Mouse (Mus musculus): ENCODE measurements around the gene Cdk13.
A peak's percentile ranks its signal among the peaks of the same experiment; 100 is the strongest.

The Cdk13 gene

GRCm38 (mm10) chr13:17804909-17805613, at the start of gene Cdk13:
TSS of gene Cdk13 (minus strand) at chr13:17805097.
- DNase-seq (ENCODE audit: low spot score): peak; percentile 100

DNA sequence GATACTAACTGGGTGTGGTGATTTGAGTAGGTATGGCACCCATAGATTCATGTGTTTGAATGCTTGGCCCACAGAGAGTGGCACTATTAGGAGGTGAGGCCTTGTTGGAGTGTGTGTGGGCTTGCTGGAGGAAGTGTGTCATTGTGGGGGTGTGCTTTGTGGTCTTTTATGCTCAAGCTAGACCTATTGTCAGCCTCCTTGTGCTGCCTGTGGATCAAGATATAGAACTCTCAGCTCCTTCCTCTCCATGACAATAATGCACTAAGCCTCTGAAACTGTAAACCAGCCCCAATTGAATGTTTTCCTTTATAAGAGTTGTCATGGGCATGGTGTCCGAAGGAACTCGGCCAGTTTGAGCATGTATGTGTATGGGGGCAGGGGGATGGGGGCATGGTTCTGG, 38.4 kb upstream of the Cdk13 start:
- DNase-seq (ENCODE audit: low spot score): no peak

DNA sequence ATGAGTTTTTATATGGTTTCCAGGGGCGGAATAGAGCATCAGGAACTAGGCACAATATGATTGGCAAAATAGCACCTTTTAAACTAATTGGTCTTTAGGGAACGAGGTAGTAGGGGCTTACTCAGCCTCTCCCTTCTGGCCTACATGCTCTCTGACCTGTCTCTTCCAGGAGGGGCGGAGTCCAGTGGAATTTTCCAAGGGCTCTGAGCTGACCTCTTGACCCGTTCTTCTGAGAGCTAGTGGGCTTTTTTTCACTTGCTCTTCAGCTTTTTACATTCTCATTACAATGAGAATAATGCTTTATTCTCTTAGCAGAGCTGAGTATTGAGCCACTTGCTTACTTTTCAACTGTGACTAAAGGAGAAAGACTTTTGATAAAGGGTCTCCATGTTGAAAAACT, 37.9 kb upstream of the Cdk13 start:
- DNase-seq (ENCODE audit: low spot score): peak; percentile 59

DNA sequence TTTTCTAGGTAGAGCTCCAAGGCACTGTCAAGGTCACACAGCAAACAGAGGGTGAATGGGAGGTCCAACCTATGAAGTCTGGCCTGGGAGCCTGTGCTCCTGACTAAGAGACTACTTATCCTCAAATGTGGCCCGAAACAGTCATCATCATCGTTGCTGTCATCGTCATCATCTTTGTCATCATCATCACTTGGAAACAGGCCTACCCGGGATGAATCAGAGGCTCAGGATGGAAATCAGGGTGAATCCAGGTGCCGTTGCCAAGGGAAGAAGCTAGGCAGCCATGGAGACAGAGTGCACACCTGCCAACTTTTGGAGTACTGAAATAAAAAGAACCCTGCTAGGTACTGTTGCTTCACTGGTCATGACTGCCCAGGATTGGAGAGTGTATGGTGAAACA, 34.2 kb upstream of the Cdk13 start:
- no peak for DNase-seq (ENCODE audit: low spot score)

GRCm38 (mm10) chr13:17838484-17838851, 33.6 kb upstream of the Cdk13 start:
- peak; percentile 89 for DNase-seq (ENCODE audit: low spot score)

DNA sequence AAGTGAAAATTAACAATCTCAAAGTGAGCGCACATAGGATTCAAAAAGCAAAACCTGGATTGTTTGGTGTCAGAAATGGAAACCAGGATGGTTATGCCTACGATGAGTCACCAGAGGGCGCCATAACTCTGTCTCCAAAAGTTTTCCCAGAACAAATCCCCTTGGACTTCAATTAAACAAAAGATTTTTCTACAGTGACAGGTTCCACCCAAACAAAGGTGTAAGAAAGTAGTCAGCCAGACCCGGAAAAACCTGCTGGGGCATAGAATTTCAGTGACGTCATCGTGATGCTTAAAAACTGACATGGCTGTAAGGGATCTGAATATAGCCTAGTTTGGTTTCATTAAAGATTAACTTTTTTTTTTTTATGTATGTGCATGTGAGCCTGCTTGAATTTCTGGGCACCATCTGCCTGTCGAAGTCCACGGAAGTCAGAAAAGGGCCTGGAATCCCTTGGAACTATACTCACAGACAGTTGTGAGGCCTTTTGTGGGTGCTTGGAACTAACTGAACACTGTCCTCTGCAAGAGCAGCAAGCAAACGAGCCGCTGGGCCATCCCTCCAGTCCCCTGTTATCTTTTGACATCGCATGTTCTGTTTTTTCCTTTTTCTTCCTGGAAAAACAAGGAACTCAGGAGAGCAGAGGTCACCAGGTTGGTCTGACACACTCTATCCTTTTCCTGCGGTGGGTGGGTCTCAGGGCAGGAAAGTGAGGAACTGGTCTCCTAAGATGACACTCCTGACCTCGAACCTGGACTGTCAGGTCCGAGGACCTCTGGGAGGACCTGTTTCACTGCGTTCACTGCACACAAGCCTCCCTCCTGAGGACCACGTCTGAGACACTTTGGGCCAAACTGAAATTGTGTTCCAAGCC, 33.0 kb upstream of the Cdk13 start:
- DNase-seq (ENCODE audit: low spot score): peak; percentile 38

DNA sequence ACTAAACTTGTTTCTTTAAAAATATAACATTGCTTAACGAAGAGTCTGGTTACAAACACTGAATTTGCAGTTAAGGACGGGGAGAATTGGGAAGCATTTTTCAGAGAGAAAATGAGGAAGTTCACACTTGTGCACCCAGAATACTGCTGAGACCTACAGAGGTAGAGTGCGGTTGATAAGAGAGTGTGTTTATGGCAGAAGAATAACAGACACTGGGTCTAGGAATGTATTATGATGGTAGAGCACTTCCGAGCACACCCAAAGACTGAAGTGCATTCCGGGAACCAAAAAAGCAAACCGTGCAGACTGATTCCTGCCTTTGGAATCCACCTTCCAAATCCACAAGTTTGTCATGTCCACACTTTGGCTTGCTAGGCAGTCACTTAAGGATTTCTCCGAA, 31.9 kb upstream of the Cdk13 start:
- no peak for DNase-seq (ENCODE audit: low spot score)

- DNase-seq (ENCODE audit: low spot score): no peak
Observed at GRCm38 (mm10) chr13:17832940-17833339, 28.0 kb upstream of the Cdk13 start.

DNA sequence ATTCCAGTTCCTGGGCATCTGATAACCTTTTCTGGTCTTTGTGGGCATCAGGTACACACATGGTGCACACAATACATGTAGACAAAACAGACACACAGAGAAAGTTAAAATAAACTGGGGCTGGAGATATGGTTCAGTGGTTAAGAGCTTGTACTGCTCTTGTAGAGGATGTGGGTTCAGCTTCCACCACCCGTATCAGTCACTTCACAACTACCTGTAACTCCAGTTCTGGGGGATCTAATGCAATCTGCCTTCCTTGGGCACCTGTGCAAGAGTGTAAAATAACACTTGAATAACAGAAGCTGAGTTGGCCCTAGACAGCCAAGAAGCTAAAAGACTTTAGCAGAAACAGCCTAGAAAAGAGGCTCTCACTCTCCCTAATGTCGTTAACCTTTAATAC, 12.3 kb upstream of the Cdk13 start:
- no peak for DNase-seq (ENCODE audit: low spot score)

DNA sequence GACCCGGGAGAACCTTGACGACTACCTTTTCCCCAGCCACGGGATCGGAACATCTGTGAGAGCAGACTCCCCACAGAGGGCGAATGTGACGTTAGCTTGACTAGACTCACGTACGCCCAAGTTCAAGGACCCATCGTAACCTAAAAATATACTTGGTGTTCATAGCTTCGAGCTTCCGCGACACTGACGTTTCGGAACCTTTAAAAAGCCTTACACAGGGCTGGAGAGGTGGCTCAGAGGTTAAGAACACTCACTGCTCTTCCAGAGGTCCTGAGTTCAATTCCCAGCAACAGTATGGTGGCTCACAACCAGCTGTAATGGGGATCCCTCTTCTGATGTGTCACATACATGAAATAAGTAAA, 698 bp upstream of the Cdk13 start:
- DNase-seq (ENCODE audit: low spot score): no peak

- peak; percentile 39 for DNase-seq (ENCODE audit: low spot score)
Observed at GRCm38 (mm10) chr13:17804058-17804841, 647 bp downstream of the Cdk13 start.

DNA sequence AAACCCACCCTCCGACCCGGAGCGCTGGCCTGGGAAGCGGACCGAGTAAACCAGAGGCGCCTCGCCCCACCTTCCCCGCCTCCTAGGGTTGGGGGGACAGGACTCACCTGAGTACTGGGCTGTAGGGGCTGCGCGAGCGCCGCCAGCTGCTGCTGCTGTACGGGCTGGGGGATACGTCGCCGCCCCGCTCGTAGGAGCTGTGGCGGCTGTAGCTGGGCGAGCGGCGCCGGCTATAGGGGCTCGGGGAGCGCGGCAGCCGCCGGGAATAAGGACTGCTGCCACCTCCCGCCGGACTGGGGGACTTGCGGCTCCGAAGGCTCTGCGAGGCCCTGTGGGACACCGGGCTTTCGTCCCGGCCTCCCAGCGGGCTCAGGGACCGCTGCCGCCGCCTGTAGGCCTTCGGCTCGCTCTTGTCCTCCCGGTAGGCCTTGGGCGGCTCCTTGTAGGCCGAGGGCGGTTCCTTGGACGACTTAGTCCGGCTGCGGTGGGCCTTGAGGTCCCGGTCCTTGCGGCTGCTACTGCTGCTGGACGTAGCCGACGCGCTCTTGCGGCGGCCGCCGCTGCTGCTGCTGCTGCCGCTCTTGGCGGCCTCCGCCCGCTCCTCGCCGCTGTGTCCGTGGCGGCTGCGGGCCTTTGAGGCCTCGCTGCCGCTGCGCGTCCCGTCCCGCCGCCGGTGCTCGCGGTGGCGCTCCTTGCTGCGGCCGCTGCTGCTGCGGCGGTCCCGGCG, 1.4 kb downstream of the Cdk13 start:
- peak; percentile 74 for DNase-seq (ENCODE audit: low spot score)

- no peak for DNase-seq (ENCODE audit: low spot score)
Observed at GRCm38 (mm10) chr13:17802880-17803279, 2.0 kb downstream of the Cdk13 start.

- no peak for DNase-seq (ENCODE audit: low spot score)
Observed at GRCm38 (mm10) chr13:17799735-17800134, 5.2 kb downstream of the Cdk13 start.

DNA sequence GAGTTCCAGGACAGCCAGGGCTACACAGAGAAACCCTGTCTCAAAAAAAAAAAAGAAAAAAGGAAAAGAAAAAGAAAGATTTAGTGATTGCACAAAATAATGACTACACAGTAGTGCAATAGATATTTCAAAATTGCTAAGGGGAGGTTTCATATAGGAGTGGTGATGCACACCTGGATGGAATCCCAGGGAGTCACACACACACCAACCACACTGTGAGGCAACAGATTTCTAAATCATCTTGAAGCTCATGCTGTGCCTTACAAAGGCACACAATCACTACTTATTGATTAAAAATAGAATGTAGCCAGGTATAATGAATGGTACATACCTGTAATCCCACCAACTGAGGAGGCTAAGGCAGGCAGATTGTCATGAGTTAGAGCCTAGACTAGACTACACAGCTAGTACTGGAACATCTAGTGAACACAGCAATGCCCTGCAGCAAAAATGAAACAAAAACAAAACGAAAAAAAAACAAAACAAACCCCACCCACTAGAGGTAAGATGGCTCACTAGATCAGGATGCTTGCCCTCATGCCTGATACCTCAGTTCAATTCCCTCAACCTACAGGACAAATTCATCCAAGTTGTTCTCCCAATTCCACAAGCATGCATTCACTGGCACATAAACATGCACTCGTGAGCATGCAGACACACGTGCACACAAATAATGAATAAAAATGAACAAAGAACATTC, 9.0 kb downstream of the Cdk13 start:
- DNase-seq (ENCODE audit: low spot score): no peak

DNA sequence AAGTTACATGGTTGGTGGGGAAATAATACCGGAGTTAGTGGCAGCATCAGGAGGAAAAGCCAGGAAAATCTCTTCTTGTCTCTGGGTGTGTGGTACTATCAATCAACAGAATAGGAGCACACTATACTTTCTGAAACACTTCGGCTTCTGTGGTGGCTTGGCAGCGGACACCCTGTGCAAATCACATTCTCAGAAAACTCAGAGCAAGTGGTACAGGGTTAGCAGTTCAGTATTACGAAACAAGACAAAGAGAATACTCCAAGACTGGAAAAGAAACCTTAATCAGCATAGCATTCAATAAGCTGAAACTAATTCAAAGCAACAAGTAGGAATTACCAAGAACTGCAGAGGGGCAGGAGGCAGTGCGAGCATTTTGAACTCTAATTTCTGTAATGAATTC, 21.3 kb downstream of the Cdk13 start:
- DNase-seq (ENCODE audit: low spot score): no peak

DNA sequence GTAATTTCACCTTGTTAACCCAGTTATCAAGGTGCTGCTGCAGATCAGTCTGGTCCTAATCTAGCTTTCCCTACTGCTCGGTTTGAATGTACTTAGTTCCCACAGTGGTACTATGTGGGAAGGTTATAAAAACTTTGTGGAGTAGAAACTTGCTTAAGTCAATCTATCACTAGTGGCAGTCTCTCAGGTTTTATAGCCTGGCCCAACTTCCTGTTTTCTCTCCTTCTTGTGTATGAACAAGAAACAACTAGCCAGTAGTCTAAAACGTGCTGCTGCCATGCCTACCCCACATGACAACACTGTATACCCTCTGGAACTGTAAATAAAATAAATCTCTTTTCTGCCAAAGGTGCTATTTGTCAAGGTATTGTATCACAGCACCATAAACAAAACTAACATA, 25.0 kb downstream of the Cdk13 start:
- no peak for DNase-seq (ENCODE audit: low spot score)

- DNase-seq (ENCODE audit: low spot score): no peak
Observed at GRCm38 (mm10) chr13:17776303-17776702, 28.6 kb downstream of the Cdk13 start.

DNA sequence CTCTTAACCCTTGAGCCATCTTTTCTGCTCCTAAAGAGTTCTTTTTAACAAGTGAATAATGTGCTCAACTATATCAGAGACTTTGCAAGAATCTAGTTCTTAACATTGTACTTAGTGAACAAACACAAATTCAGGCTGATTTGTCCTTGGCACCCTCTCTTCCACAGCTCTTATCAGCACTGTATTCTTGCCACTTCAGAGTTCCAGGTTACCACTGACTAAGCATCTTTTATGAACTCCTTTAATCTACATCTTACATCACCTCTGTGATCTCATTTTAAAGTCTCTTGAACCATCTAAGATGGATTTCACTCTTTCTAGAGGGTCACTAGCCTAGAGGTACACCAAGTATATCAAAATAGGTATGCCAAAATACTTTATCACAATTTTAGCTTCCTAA, 29.5 kb downstream of the Cdk13 start:
- DNase-seq (ENCODE audit: low spot score): no peak

DNA sequence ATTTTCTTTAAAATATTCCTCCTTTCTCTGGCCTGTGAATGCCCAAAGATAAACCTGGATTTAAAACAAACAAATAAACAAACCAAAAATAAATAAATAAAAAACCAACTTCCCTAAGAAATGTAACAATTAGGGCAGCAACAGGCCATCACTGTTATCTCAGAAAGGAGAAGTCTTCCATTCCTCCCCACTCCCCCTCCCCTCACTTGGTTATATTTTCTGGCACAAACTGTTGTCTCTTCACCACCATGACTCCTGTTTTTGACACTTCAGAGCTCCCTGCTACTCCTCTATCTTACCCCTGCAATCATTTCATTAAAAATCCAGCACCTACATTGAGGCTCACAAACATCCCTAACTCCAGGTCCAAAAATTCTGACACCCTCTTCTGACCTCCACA, 31.8 kb downstream of the Cdk13 start:
- no peak for DNase-seq (ENCODE audit: low spot score)

- DNase-seq (ENCODE audit: low spot score): no peak
Observed at GRCm38 (mm10) chr13:17772574-17772973, 32.3 kb downstream of the Cdk13 start.

- DNase-seq (ENCODE audit: low spot score): no peak
Observed at GRCm38 (mm10) chr13:17762405-17762804, 42.5 kb downstream of the Cdk13 start.
